Mouse (Mus musculus): ENCODE data around the gene Atf6. TPM values are rescaled to one million over a fixed set of nuclear protein-coding genes. Genes with fewer than 3 reads are reported as not detected.

The Atf6 gene
- total RNA-seq, 4 experiments from 2014 or later = 16.5 to 20.3 (median 18.0) TPM

- DNase-seq (ENCODE audit: low spot score in 2 of 2) = no peak
These were observed 94.1 kb downstream of the Atf6 start for GRCm38 (mm10) chr1:170773506-170773905.

- no peak for DNase-seq (ENCODE audit: low spot score in 2 of 2)
These were observed 96.1 kb downstream of the Atf6 start for GRCm38 (mm10) chr1:170771437-170772003.

- no peak for DNase-seq (ENCODE audit: low spot score in 2 of 2)
These were observed 96.9 kb downstream of the Atf6 start for GRCm38 (mm10) chr1:170770691-170771090.

GRCm38 (mm10) chr1:170766997-170767396 lies 100.6 kb downstream of the Atf6 start:
- no peak for DNase-seq (ENCODE audit: low spot score in 2 of 2)

GRCm38 (mm10) chr1:170764798-170765197 lies 102.8 kb downstream of the Atf6 start:
- DNase-seq (ENCODE audit: low spot score in 2 of 2) = no peak

- DNase-seq (ENCODE audit: low spot score in 2 of 2) = no peak
These were observed 105.9 kb downstream of the Atf6 start for GRCm38 (mm10) chr1:170761634-170762033.

GRCm38 (mm10) chr1:170753597-170753996 lies 114.0 kb downstream of the Atf6 start:
- no peak for DNase-seq (ENCODE audit: low spot score in 2 of 2)

GRCm38 (mm10) chr1:170751797-170752196 lies 115.8 kb downstream of the Atf6 start:
- DNase-seq (ENCODE audit: low spot score in 2 of 2) = no peak

GRCm38 (mm10) chr1:170746523-170746922 lies 121.0 kb downstream of the Atf6 start:
- no peak for DNase-seq (ENCODE audit: low spot score in 2 of 2)

- DNase-seq (ENCODE audit: low spot score in 2 of 2) = no peak
These were observed 125.9 kb downstream of the Atf6 start for GRCm38 (mm10) chr1:170741497-170742246.

GRCm38 (mm10) chr1:170734866-170735265 lies 132.7 kb downstream of the Atf6 start:
- no peak for DNase-seq (ENCODE audit: low spot score in 2 of 2)

- no peak for DNase-seq (ENCODE audit: low spot score in 2 of 2)
These were observed 135.0 kb downstream of the Atf6 start for GRCm38 (mm10) chr1:170732596-170732890.

GRCm38 (mm10) chr1:170731865-170732595 lies 135.5 kb downstream of the Atf6 start:
- DNase-seq (ENCODE audit: low spot score in 2 of 2) = no peak

- DNase-seq (ENCODE audit: low spot score in 2 of 2) = no peak
These were observed 138.2 kb downstream of the Atf6 start for GRCm38 (mm10) chr1:170729267-170729962.

GRCm38 (mm10) chr1:170728524-170728923 lies 139.0 kb downstream of the Atf6 start:
- DNase-seq (ENCODE audit: low spot score in 2 of 2) = no peak

- no peak for DNase-seq (ENCODE audit: low spot score in 2 of 2)
These were observed 146.0 kb downstream of the Atf6 start for GRCm38 (mm10) chr1:170721560-170721959.

- DNase-seq (ENCODE audit: low spot score in 2 of 2) = no peak
These were observed 149.3 kb downstream of the Atf6 start for GRCm38 (mm10) chr1:170718133-170718810.

GRCm38 (mm10) chr1:170717241-170717828 lies 150.2 kb downstream of the Atf6 start:
- DNase-seq (ENCODE audit: low spot score in 2 of 2) = no peak

GRCm38 (mm10) chr1:170711731-170712130 lies 155.8 kb downstream of the Atf6 start:
- DNase-seq (ENCODE audit: low spot score in 2 of 2) = no peak

GRCm38 (mm10) chr1:170709969-170710368 lies 157.6 kb downstream of the Atf6 start:
- no peak for DNase-seq (ENCODE audit: low spot score in 2 of 2)

GRCm38 (mm10) chr1:170709481-170709880 lies 158.1 kb downstream of the Atf6 start:
- no peak for DNase-seq (ENCODE audit: low spot score in 2 of 2)

Data from gastrocnemius, adult 8-10 months (tissue).